Mouse (Mus musculus) sigmoid colon, adult 10 weeks (tissue): ENCODE measurements around the gene Evpl. TPM values are rescaled to one million over a fixed set of nuclear protein-coding genes. Genes with fewer than 3 reads are reported as not detected.

Experiments used
- polyA plus RNA-seq: library from polyadenylated mRNA; stranded (reverse); fragments of 350-450 nt; fragmentation: Illumina TruSeq; extraction: RNeasy Lipid Tissue Mini Kit (QIAGEN cat#74804); gene quantifications from one replicate; pipeline ENCODE4 v1.2.3, GENCODE M21; 2014; ENCODE audit warnings: low read depth, low replicate concordance

Evpl gene
- not detected for polyA plus RNA-seq

DNA sequence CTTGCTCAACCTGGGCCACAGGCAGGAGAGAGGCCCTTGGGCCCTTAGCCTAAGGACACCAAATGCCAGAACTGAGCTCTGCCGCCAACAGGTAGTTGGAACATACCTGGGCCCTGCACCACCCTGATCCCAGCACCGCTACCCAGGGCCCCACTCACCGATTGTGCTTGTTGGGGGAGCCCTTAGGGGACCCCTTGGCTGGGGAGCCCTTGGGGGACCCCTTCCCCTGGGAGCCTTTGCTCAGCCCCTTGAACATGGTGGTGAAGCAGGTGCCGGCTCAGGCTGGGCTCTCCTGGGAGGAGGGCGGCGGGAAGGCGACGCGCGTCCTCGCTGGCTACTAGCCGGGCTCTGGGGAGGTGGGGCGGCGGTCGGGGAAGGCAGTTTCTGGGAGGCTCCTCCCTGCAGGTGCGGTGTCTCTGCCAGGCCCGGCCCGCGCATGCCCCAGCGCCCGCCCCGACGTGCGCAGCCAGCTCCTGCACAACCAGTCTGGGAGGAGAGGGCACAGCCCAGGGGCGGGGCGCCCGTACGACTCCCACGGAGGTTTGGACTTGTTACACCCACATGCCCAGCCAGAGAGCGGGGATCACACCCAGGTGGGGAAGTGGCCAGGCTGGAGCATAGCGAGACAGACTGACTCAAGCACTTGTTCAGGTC, at the start of gene Evpl:
Gene Evpl (minus strand): TSS at position 336 of the 654 bp plus-strand sequence.

DNA sequence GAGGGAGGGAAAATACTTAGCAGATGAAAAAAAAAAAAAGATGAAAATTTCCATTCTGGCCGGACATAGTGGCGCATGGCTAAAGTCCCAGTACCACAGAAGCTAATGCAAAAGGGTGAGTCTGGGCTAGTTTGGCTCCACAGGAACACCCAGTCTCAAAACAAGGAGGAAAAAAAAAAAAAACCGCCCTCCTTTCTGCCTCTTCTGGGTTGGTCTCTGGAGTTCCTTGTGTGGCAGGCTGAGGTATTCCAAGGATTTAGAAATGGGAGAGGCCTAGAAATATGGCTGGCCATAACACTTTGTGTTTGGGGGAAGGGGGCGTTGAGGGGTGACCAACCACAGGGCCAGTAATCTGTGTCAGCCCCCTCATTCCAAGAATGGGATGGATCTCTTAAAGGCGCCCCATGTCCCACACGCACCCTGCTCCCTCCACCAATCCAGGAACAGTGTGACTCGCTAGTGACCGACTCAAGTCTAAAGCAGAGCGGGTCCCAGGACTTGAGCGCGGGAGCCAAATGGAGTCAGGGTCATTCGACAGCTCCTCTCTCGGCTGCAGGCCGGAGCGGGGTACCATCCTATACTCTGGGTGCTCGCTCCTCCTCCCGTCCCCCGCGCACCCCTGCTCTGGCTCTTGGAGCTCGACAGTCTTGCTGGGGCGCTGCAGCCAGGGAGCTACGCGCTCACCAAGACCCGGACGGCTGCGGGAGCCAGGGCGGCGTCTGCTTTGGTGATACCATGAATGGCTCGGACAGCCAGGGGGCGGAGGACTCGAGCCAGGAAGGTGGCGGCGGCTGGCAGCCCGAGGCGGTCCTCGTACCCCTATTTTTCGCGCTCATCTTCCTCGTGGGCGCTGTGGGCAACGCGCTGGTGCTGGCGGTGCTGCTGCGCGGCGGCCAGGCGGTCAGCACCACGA, 43.1 kb upstream of the Evpl start, which contains the start of gene Galr2:
Gene Galr2 (plus strand): TSS at position 189 of the 913 bp plus-strand sequence.

GRCm38 (mm10) chr11:116274045-116274666, 36.3 kb upstream of the Evpl start, which contains the start of gene Srp68:
TSS of gene Srp68 (minus strand) at chr11:116274217.

DNA sequence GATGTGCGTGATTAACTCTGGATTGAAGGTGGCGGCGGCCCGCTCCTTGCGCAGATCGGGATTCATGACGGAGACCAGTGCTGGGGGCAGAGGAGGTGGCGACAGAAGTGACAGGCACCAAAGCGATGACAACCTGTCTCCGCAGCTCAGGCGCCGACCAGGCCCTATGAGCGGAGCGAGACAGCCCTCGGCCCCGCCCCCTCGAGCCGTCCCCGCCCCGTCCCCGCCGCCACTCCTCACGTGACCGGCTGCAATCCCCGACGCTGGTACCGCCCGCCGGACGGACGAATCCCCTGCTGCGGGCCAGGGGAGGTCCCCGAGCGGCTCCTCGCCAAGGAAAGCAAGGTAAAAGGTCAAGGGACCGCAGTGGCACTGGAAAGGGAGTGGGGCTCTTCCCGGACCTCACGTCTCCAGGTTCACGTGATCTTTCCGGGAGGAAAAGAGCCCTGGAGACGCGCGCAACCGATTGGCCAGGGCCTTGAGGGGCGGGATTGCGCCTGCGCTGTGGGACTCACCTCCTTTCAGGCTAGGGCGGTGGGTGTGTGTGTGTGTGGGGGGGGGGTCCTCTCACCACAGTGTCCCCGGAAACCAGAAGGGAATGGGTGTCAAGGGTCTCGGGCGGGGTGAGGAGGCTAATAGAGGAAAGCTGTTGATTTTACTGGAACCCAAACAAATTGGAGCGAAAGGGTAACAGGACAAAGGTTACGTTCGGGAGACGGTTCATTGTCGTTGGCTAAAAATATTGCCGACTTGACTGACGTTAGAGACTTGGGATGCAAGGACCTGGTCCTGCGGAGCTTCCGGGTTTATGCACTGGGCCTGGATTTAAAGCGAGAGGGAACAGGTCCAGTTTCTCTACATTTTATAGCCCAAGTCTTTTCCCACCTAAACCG, 39.0 kb downstream of the Evpl start, which contains the start of the genes Ten1 and Acox1:
Gene Ten1 (plus strand): TSS at position 217 of the 893 bp plus-strand sequence.
Gene Acox1 (minus strand): TSS at position 407 of the 893 bp plus-strand sequence.

Other genes starting within 250 kb of the Evpl start
- not detected for gene Galk1, start 225.4 kb downstream of the Evpl start, polyA plus RNA-seq
- gene H3f3b, start 210.1 kb downstream of the Evpl start, polyA plus RNA-seq: 1,501 TPM
- gene Unk, start 207.8 kb downstream of the Evpl start, polyA plus RNA-seq: 2.3 TPM
- 0.22 TPM for gene Unc13d, start 160.1 kb downstream of the Evpl start, polyA plus RNA-seq
- 15.4 TPM for gene Wbp2, start 151.1 kb downstream of the Evpl start, polyA plus RNA-seq
- gene Trim47, start 110.9 kb downstream of the Evpl start, polyA plus RNA-seq: 0.28 TPM
- gene Trim65, start 106.9 kb downstream of the Evpl start, polyA plus RNA-seq: 6.8 TPM
- 2.1 TPM for gene Mrpl38, start 99.2 kb downstream of the Evpl start, polyA plus RNA-seq
- gene Fbf1, start 69.9 kb downstream of the Evpl start, polyA plus RNA-seq: 6.6 TPM
- gene Ten1, start 39.2 kb downstream of the Evpl start, polyA plus RNA-seq: 2.0 TPM
- gene Acox1, start 39.0 kb downstream of the Evpl start, polyA plus RNA-seq: 174 TPM
- gene Srp68, start 36.1 kb upstream of the Evpl start, polyA plus RNA-seq: 6.2 TPM
- gene Galr2, start 42.9 kb upstream of the Evpl start, polyA plus RNA-seq: not detected
- gene Exoc7, start 69.2 kb upstream of the Evpl start, polyA plus RNA-seq: 8.8 TPM
- gene Foxj1, start 97.3 kb upstream of the Evpl start, polyA plus RNA-seq: not detected
- gene Rnf157, start 175.0 kb upstream of the Evpl start, polyA plus RNA-seq: 0.76 TPM
- gene Ubald2, start 196.0 kb upstream of the Evpl start, polyA plus RNA-seq: 18.4 TPM
- not detected for gene Qrich2, start 228.2 kb upstream of the Evpl start, polyA plus RNA-seq